Mouse (Mus musculus) cerebellum, adult 11 months (tissue): ENCODE results near the gene Zdhhc7.
A peak's percentile ranks its signal among the peaks of the same experiment; 100 is the strongest.

Experiments used
- DNase-seq: peaks from one replicate; pipeline ENCODE4 v3.0.0; 2022

Zdhhc7 gene

DNA sequence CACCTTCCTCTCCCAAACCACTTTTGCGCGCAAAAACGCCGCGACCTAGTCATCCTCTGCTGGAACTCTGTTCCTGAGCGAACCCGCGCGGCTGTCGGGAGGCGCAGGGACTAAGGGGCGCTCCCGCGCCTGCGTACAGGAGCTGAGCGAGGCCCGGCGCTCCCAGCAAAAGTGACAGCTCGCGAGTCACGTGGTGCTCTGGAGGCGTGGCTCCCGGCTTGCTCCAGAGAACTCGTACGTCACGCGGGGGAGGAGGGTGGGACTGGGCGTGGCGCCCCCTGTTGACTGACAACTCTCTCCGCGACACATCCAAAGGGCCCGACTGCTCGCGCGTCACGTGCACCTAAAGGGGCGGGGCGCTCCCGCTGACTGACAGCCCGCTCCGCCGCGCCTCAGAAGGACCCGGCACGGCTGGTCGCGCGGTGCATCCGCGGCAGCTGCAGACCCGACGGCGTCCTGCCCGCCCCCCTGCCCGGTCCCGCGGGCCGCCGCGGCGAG is 12.5 kb upstream of the Zdhhc7 start, which contains the start of gene 6430548M08Rik:
6430548M08Rik (plus strand) TSS at position 395 of the 498 bp plus-strand sequence.
- DNase-seq: peak; percentile 100

DNA sequence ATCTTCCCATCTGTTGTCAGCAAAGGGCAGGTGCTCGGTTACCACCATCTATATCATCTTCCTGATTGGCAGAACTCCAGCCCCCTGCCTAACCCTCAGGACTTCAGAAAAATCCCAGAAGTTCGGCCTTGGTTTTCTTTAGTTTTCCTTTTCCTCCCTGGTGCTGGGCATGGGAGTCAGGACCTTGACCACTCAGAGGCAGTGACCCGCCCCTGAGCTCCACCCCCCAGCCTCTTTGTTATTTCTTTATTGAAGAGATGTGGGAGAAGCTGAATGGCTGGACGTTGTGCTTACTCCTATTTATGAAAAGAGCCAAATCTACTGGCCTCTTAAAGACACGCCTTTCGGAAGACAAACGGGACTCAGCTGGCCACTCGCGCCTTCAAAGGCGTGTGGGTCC is 12.0 kb upstream of the Zdhhc7 start:
- peak; percentile 57 for DNase-seq

GRCm38 (mm10) chr8:120112535-120112934 is 11.3 kb upstream of the Zdhhc7 start:
- no peak for DNase-seq

DNA sequence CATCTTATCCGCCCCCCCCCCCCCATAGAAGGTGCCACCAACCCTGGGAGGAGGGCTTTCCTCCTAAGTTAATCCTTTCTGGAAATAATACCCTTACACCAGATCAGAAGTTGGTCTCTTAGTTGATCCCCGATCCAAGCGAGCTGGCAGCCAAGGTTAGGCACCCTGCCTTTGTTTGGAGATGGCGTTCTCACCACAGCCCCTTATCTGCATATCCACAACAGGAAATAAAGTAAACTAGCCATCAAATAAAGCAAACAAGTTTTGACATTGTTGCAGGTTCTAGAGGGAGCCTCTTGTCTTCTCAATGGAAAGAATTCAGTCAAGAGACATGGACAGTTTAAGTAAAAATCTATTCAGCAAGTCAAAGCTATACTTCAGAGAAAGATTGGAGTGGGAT is 10.1 kb upstream of the Zdhhc7 start:
- no peak for DNase-seq

DNA sequence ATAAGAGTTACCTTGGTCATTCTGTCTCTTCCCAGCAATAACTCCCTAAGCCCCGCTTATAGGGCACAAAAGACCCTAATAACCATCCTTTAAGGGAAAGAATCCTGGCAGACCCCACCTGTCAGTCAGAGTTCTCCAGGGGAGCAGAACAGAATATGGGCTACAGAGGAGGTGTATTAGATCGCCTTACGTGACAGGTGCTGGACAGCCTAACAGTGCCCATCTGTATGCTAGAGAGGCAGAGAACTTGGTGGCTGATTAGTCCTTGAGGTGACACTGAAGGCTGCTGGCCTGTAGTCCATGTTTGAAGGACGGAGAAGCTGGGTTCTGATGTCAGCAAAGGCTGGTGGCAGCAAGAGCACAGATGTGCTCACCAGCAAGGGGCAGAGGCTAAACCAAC is 9.7 kb upstream of the Zdhhc7 start:
- no peak for DNase-seq

GRCm38 (mm10) chr8:120109149-120109548 is 7.9 kb upstream of the Zdhhc7 start:
- DNase-seq: no peak

DNA sequence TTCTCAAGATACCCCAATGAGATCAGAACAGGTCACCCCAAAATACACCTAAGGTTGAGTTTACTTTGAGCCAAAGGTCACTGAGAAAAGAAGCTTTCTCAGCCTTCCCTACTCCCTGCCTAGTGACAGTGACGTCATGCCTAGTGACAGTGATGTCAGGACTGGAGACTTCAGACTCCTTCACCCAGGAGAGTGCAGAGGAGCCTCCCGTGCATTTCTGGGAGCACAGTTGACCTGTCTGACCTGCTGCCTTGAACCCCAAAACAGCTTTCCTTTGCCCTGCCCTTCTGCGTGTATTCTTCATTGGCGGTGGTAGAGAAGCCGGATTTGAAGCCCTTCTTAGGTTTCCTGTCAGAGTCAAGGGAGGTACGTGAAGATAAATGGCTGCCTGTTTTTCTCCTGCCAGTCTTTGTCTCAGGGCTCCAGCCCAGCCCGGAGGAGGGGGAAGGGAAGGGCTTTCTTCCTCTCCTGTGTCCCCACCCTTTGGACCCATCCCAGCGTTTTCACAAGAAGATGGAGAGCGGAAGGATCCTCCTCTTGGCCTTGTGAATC is 3.5 kb upstream of the Zdhhc7 start:
- no peak for DNase-seq

DNA sequence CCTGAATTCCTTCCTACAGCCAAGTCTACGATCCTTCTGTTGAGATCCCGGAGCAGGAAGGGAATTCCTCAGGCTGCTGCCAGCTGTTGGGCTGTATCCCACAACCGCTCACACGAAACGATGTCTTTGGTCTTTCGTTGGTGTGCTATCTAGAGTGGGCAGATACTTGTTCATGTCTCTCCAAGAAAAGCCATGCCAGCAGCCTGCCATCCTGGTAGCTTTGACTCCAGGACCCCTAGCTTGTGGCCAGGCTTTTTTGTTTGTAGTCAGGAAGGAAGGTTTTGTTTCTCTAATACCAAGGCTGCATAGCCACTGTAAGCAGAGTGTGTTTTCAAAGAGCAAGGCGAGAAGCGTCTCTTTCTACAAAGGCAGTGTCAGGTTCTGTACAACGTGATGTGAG is 2.6 kb upstream of the Zdhhc7 start:
- no peak for DNase-seq

DNA sequence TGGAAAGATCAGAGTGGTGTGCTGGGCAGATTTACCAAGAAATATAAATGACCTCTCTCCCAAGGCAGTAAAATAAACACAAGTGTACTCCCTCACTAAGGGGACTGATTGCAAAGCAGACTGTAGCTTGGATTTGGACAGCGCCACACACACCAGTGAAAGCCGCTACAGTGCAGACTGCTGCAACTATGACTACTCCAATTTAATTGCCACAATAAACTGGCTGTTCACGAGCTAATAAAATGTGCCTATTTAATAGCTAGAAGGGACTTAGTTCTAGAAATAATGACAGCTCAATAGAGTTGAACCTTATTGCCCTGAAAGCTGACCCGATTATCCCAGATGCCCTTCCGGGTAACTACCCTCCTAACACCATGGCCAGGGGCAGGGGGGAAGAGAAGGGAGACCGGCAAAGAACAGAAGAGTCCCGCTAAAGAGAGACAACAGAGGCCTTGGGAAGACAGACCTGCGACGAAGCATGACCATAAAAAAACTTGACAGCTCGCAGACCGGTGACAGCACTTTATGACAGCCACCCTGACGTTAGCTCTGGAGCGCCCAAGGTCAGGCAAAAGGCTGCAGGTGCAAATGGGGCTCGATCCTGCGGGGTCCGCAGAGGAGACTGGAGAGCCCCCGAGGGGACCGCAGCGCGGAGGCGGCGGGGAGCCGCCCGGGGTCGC is 754 bp downstream of the Zdhhc7 start:
- no peak for DNase-seq

DNA sequence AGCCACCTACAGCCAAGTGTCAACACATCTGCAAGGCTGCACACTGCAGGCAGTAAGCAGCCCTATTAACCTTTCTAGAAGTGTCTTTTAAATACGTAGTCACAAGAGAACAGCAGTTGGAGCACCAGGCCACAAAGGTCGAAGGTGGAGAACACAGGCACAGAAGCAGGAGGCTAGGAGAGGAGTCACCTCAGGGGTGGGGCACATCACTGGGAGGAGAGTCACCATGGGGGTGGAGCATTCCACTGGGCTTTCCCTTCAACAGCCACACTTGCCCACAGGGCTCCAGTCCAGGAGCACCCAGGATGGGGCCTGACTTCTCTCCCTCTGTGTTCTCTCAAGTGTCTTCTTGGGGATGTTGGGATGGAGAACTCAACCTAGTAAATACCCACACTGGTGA is 4.8 kb downstream of the Zdhhc7 start:
- DNase-seq: no peak

DNA sequence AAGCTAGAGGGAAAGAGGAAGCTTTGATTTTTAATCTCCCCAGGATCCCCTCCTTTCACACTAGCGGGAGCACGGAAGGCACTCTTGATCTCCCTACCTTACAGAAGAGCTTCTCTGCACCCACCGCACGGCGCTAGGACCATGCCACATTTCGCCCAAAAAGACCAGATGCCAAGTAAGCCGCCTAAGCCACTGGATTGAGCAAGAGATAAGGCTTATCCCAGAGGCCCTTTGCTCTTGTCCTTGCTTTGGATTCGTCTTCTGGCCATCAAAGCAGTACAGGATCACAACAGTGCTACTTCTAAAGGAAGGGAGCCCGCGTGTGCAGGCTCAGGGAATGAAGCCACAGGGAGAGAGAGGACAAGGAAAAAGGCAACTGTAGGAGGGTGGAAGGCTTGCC is 6.5 kb downstream of the Zdhhc7 start:
- no peak for DNase-seq

- DNase-seq: no peak
These were observed 8.2 kb downstream of the Zdhhc7 start for GRCm38 (mm10) chr8:120093103-120093502.

DNA sequence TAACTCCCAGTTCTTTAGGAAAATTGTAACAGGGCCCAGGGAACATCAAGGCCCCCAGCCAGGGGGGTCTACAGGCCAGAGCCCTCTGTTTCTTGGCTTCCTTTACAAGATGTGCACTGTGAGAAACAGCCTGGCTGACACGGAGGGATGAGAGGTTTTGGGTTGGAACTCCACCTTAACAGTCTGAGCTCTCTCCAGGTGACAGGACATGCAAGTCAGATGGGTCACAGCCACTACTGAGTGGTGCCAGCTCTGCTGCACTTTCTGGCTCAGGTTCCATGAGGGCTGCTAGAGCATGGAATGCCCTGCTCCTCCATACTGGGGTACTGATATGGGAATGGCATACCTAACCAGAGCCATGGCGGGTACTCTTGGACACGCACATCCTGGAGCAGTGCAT is 10.2 kb downstream of the Zdhhc7 start:
- DNase-seq: peak; percentile 46

- no peak for DNase-seq
These were observed 11.8 kb downstream of the Zdhhc7 start for GRCm38 (mm10) chr8:120089511-120089910.

DNA sequence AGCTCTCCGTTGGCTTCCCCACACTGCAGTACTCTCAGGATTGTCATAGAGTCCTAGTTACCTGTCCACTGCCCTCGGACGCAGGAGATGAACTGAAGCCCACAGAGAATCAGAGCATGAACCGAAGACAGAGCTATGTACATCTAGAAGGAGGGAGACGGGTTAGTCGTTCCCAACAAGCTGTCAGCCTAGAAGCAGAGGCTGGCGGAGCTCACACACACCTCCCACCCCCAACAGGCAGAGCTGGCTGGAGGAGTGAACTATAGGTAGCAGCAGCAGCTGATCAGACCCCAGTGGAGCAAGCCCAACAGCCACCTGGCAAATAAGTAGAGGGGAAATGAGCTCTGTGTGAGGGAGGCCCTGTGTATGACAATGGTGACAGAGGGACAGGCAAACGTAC is 16.5 kb downstream of the Zdhhc7 start:
- DNase-seq: no peak

- no peak for DNase-seq
These were observed 18.0 kb downstream of the Zdhhc7 start for GRCm38 (mm10) chr8:120083261-120083660.

DNA sequence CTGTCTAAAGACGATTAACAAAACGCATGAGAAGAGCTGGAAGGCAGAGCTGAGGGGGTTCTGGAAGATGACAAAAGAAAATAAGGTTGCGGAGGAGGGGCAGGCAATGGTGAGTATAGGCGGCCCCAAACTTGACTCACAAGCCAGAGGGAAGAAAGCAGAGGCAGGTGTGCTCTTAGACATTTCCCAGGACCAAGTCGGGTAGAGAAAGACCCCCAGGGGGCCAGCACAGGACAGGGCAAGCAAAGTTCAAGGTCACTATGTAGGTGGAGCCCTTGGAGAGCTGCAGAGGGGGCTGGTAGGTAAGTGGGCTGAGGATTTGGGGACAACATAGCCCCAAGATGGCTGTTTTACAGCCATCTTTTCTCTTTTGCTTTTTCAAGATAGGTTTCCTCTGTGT is 21.9 kb downstream of the Zdhhc7 start:
- DNase-seq: no peak

DNA sequence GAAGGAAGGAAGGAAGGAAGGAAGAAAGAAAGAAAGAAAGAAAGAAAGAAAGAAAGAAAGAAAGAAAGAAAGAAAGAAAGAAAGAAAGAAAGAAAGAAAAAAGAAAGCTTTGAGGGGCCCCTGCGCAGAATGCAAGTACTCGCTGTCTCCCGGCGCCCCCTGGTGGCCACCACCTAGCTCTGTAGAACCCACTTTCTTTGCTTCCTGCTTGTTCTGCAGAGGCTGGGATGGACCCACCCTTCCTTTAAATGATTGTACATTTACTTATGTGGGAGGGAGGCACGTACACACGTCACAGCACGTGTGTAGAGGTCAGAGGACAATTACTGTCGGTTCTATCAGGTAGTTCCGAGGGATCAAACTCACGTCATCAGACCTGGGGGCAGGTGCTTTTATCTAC is 23.2 kb downstream of the Zdhhc7 start:
- peak; percentile 73 for DNase-seq

GRCm38 (mm10) chr8:120075347-120075746 is 25.9 kb downstream of the Zdhhc7 start:
- DNase-seq: no peak

DNA sequence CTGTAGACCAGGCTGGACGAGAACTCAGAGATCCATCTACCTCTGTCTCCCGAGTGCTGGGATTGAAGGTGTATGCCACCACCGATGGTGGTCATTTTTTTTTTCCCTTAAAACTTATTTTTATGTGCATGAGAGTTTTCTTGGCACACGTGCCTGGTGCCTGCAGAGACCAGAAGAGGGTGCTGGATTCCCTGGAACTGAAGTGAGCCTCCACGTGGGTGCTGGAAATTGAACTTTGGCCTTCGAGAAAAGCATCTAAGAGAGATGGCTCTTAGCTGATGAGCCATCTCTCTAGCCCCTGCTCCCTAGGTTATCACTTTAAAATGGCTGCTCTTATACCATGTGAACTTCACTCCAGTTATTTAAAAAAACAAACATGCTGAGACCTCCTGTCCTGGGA is 26.8 kb downstream of the Zdhhc7 start:
- DNase-seq: no peak

- no peak for DNase-seq
These were observed 28.5 kb downstream of the Zdhhc7 start for GRCm38 (mm10) chr8:120072827-120073226.

DNA sequence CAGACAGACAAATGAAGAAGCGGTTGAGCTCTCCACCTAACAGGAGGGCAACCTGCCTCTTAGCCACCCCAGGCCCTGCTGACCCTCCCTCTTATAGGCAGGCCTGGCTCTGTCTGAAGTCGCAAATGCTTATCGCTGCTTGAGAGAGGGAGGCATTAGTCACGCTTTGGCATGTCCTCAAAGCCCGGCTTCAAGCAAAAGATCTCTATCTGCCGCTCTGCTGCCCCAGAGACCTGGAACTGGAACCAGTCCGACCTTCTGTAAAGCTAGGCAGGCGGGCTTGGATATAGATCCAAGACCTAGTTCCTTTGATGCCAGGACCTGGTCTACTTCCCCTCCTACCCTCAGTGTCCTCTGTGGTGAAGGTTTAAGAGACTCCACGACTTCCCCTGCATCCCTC is 29.0 kb downstream of the Zdhhc7 start:
- peak; percentile 67 for DNase-seq

DNA sequence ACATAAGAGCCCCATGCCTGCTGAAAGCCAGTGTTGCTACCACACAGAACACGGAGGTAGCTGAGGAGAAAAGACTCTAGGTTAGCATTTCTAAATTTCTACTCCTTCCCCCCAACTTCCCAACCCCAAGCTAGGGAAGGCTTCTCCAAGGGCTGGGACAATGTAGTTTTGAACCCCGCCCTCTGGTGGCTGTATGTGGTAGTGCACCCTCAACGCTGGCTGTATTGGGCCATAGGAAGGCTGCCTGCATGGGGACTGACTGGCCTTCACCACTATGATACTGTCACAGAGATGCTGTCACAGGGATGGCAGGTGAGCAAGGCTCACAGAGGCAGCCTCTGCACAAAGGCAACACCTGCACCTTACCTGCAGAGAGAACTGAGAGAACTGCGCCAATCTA is 29.6 kb downstream of the Zdhhc7 start:
- DNase-seq: peak; percentile 84

DNA sequence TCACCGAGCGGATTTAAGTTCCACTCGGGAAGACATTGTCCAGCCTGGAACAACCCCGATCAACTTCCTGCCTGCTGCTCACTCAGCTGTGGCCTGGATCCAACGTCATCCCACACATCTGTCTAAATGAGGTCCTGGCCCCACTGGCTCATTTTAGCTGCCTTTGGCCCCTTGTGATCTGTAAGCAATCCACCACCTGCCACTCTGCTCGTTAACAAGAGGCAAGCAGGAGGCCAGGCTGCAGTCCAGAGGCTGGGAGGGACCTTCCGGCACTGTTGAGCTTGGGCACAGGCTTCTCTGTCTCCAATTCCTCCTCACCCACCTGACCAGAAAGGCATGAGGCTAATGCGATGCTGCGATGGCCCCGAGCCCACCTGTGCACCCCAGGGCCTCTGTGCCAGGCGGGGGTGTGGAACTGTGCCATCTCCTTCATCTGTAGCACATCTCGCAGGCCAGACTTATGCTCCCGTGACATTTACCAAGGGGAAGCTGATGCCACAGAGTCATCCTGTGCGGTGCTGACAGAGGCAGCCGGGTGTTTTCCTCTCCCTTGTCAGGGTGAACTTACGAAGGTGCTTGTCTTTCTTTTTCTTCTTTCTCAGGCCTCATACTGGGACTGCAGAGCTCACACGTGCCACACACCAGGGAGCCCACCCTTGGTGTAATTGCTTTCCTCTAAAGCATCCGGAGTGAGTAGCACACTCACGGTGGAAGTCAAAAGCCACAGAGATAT is 33.2 kb downstream of the Zdhhc7 start:
- peak; percentile 68 for DNase-seq
